25 mouse cellular contexts compared by ENCODE assay signal in the genomic region with DNA sequence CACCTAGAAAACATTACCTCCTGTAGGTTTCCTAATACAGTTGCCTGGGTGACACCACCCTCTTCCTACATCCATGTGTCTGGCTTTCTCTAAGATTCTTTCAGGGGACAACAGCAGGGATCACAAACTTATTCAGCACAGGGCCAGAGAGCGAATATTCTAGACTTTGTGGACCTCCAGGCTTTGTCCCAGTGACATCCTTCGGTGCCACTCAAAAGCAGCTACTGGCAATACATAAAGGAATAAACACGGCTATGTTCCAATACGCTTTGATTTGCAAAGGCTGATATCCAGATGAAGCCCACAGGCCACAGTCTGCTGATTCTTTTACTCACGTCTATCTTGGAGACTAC. TPM values are rescaled to one million over a fixed set of nuclear protein-coding genes. Genes with fewer than 3 reads are reported as not detected.
DNase-seq lines count a peak whose midpoint lies in the region; ATAC-seq and TF ChIP-seq lines count a peak whose summit lies in the region.
"Had no signal": no experiment of that assay in that cellular context is flagged by ENCODE, and none has a peak within 500 bp of the region (broad histone marks: within the 10 kb centered on the region; RNA-seq: fewer than 3 reads in every experiment).

No protein-coding gene starts in this region.

- H3K9me3 ChIP-seq in forebrain, embryonic 13.5 days (replicated peaks), result no peaks in the 10 kb centered on the region
- H3K9me3 ChIP-seq in forebrain, embryonic 10.5 days, result no peaks in the 10 kb centered on the region
- no peaks in the 10 kb centered on the region for H3K9me3 ChIP-seq in heart, embryonic 13.5 days
- H3K9me3 ChIP-seq in hindbrain, postnatal 0 days (ENCODE audit: low read length), result no peaks in the 10 kb centered on the region
- H3K9me3 ChIP-seq in hindbrain, embryonic 13.5 days, result no peaks in the 10 kb centered on the region
- H3K9me3 ChIP-seq: limb, embryonic 10.5 days; liver, embryonic 15.5 days; lung, embryonic 15.5 days; neural tube, embryonic 12.5 days had no signal

- no peak overlapping the region for H3K4me3 ChIP-seq in forebrain, embryonic 13.5 days
- H3K4me3 ChIP-seq in forebrain, embryonic 10.5 days, result no peak overlapping the region
- H3K4me3 ChIP-seq in heart, embryonic 13.5 days, result no peak overlapping the region
- H3K4me3 ChIP-seq in hindbrain, postnatal 0 days (ENCODE audit: low read length), result no peak overlapping the region
- H3K4me3 ChIP-seq in hindbrain, embryonic 13.5 days, result no peak overlapping the region
- no peak overlapping the region for H3K4me3 ChIP-seq in cortical plate, adult 2 months (ENCODE audit: insufficient read depth, low read length)
- H3K4me3 ChIP-seq: limb, embryonic 10.5 days; liver, embryonic 15.5 days; lung, embryonic 15.5 days; neural tube, embryonic 12.5 days had no signal

- ATAC-seq in forebrain, embryonic 13.5 days, result no peak
- ATAC-seq in heart, embryonic 13.5 days (ENCODE audit: extremely low read depth, insufficient number of reproducible peaks, low FRiP score, low TSS enrichment), result no peak
- peak; percentile 68; the same call in 1 of the 2 replicates for ATAC-seq in hindbrain, postnatal 0 days
- no peak for ATAC-seq in hindbrain, embryonic 13.5 days (ENCODE audit: low FRiP score)
- ATAC-seq: activated CD4-positive, CD25-positive, alpha-beta regulatory T cell, adult 4 months had no signal

- H3K4me1 ChIP-seq in forebrain, embryonic 13.5 days, result peaks cover 19% of the 10 kb centered on the region
- H3K4me1 ChIP-seq in forebrain, embryonic 10.5 days, result peaks cover 16% of the 10 kb centered on the region
- peaks cover 30% of the 10 kb centered on the region for H3K4me1 ChIP-seq in heart, embryonic 13.5 days
- peaks cover 4% of the 10 kb centered on the region; the same call in 1 of the 2 replicates for H3K4me1 ChIP-seq in hindbrain, postnatal 0 days (ENCODE audit: insufficient read depth, low read length)
- H3K4me1 ChIP-seq in hindbrain, embryonic 13.5 days (replicated peaks), result peaks cover 16% of the 10 kb centered on the region; the same call in 1 of the 2 replicates
- peaks cover 14% of the 10 kb centered on the region for H3K4me1 ChIP-seq in cortical plate, adult 2 months (ENCODE audit: control insufficient read depth, insufficient read depth, low read length)
- H3K4me1 ChIP-seq: limb, embryonic 10.5 days; liver, embryonic 15.5 days; lung, embryonic 15.5 days; neural tube, embryonic 12.5 days had no signal

- H3K9ac ChIP-seq in forebrain, embryonic 13.5 days, result no peak overlapping the region
- H3K9ac ChIP-seq in heart, embryonic 13.5 days, result no peak overlapping the region
- no peak overlapping the region for H3K9ac ChIP-seq in hindbrain, postnatal 0 days (replicated peaks; ENCODE audit: low read length)
- no peak overlapping the region for H3K9ac ChIP-seq in hindbrain, embryonic 13.5 days
- H3K9ac ChIP-seq: liver, embryonic 15.5 days; lung, embryonic 15.5 days; neural tube, embryonic 12.5 days had no signal

- no peaks in the 10 kb centered on the region for H3K27me3 ChIP-seq in forebrain, embryonic 13.5 days
- no peaks in the 10 kb centered on the region for H3K27me3 ChIP-seq in forebrain, embryonic 10.5 days (ENCODE audit: poor library complexity, severe bottlenecking)
- no peaks in the 10 kb centered on the region for H3K27me3 ChIP-seq in heart, embryonic 13.5 days (replicated peaks)
- H3K27me3 ChIP-seq in hindbrain, postnatal 0 days (ENCODE audit: insufficient read depth, low read length), result no peaks in the 10 kb centered on the region
- H3K27me3 ChIP-seq in hindbrain, embryonic 13.5 days, result no peaks in the 10 kb centered on the region
- H3K27me3 ChIP-seq: liver, embryonic 15.5 days; lung, embryonic 15.5 days; neural tube, embryonic 12.5 days had no signal

- H3K4me2 ChIP-seq in forebrain, embryonic 13.5 days, result no peak overlapping the region
- H3K4me2 ChIP-seq in heart, embryonic 13.5 days, result no peak overlapping the region
- no peak overlapping the region for H3K4me2 ChIP-seq in hindbrain, postnatal 0 days (ENCODE audit: low read depth, low read length)
- no peak overlapping the region for H3K4me2 ChIP-seq in hindbrain, embryonic 13.5 days
- H3K4me2 ChIP-seq: liver, embryonic 15.5 days; lung, embryonic 15.5 days; neural tube, embryonic 12.5 days had no signal

- no peak for DNase-seq in forebrain, embryonic 10.5 days (ENCODE audit: extremely low spot score, low spot score)
- no peak for DNase-seq in heart, postnatal 4 days
- no peak for DNase-seq in hindbrain, postnatal 0 days (ENCODE audit: low spot score)
- no peak for DNase-seq in kidney, adult 11 months
- DNase-seq: adrenal gland, adult 8-10 months; cerebellum, adult 11-12 months; cerebellum, postnatal 10 days; gastrocnemius, postnatal 25 days; heart, postnatal 36 days; kidney, adult 18-20 months; kidney, postnatal 4 days; liver; lung, postnatal 4 days; retina, postnatal 1 day; right cerebral cortex, postnatal 25 days; thymus, postnatal 14 days had no signal

- no peak for TF ChIP-seq CTCF in hindbrain, postnatal 0 days (IDR thresholded peaks at IDR 0.05; ENCODE audit: low read depth)
- TF ChIP-seq CTCF in cortical plate, adult 2 months (IDR thresholded peaks at IDR 0.05; ENCODE audit: extremely low read depth, insufficient read depth, low read length), result no peak

- 53% methylated on average over 5 of the region's 5 CpGs for WGBS in forebrain, embryonic 13.5 days
- 75% methylated on average over 5 of the region's 5 CpGs for WGBS in forebrain, embryonic 10.5 days
- 74% methylated on average over 5 of the region's 5 CpGs for WGBS in heart, embryonic 13.5 days
- WGBS in hindbrain, postnatal 0 days, result 36% methylated on average over 5 of the region's 5 CpGs
- WGBS in hindbrain, embryonic 13.5 days, result 60% methylated on average over 5 of the region's 5 CpGs

- TF ChIP-seq POLR2A in cortical plate, adult 2 months (IDR thresholded peaks at IDR 0.05; ENCODE audit: extremely low read depth, insufficient read depth, low read length), result no peak

- peak overlapping the region; percentile 0; the same call in 1 of the 2 replicates for H3K27ac ChIP-seq in forebrain, embryonic 13.5 days
- no peak overlapping the region for H3K27ac ChIP-seq in forebrain, embryonic 10.5 days
- H3K27ac ChIP-seq in heart, embryonic 13.5 days (replicated peaks), result peak overlapping the region; percentile 55
- no peak overlapping the region for H3K27ac ChIP-seq in hindbrain, postnatal 0 days
- no peak overlapping the region for H3K27ac ChIP-seq in hindbrain, embryonic 13.5 days
- 0 out of 2 replicates have a peak overlapping the region, but pooled peaks have one; percentile 8 for H3K27ac ChIP-seq in cortical plate, adult 2 months (ENCODE audit: insufficient read depth, low read length)
- H3K27ac ChIP-seq: limb, embryonic 10.5 days; liver, embryonic 15.5 days; lung, embryonic 15.5 days; neural tube, embryonic 12.5 days had no signal

- H3K36me3 ChIP-seq in forebrain, embryonic 13.5 days (ENCODE audit: poor library complexity, severe bottlenecking), result no peaks in the 10 kb centered on the region
- no peaks in the 10 kb centered on the region for H3K36me3 ChIP-seq in forebrain, embryonic 10.5 days (replicated peaks)
- no peaks in the 10 kb centered on the region for H3K36me3 ChIP-seq in heart, embryonic 13.5 days
- no peaks in the 10 kb centered on the region for H3K36me3 ChIP-seq in hindbrain, postnatal 0 days (ENCODE audit: insufficient read depth, low read length)
- H3K36me3 ChIP-seq in hindbrain, embryonic 13.5 days, result no peaks in the 10 kb centered on the region
- H3K36me3 ChIP-seq: limb, embryonic 10.5 days; liver, embryonic 15.5 days; lung, embryonic 15.5 days; neural tube, embryonic 12.5 days had no signal

RNA-seq across cellular contexts. Expression of a gene that starts 57.2 kb away (rescaled TPM):
- 3.8 and 4.3 TPM in 2 replicates for polyA plus RNA-seq in forebrain, embryonic 13.5 days (2015; fragmentation: Nextera tagmentation; extraction: Ambion mirVana)
- 0.38 and 1.0 TPM in 2 replicates for polyA plus RNA-seq in forebrain, embryonic 10.5 days (2016; fragmentation: Nextera tagmentation; extraction: Ambion mirVana)
- 0.51 and 0.63 TPM in 2 replicates for polyA plus RNA-seq in heart, embryonic 13.5 days (2015; fragmentation: Nextera tagmentation; extraction: Ambion mirVana)
- total RNA-seq in heart, postnatal 4 days (2021), result under 1 TPM; 0.67 to 0.70 TPM
- 20.1 and 22.3 TPM in 2 replicates for total RNA-seq in hindbrain, postnatal 0 days (2014; rRNA removed)
- polyA plus RNA-seq in hindbrain, postnatal 0 days (2015; fragmentation: Nextera tagmentation; extraction: Ambion mirVana), result 4.4 and 4.5 TPM in 2 replicates
- polyA plus RNA-seq in hindbrain, embryonic 13.5 days (2015; fragmentation: Nextera tagmentation; extraction: Ambion mirVana), result 5.2 and 5.9 TPM in 2 replicates
- polyA plus RNA-seq in cortical plate, adult 2 months (2012; rRNA removed), result 12.3 and 12.9 TPM in 2 replicates

Comparison
In these comparisons a context has a peak if more than half of its experiments do, and no peak if none do; other contexts are left out.
1. H3K27ac ChIP-seq: peak in forebrain, embryonic 13.5 days (single experiment), heart, embryonic 13.5 days (single experiment) and cortical plate, adult 2 months (single experiment); none in forebrain, embryonic 10.5 days (single experiment), hindbrain, postnatal 0 days (single experiment) and hindbrain, embryonic 13.5 days (single experiment).